Mouse (Mus musculus): Measurements from ENCODE around the gene Slc37a1.
A peak's percentile ranks its signal among the peaks of the same experiment; 100 is the strongest.
"Not testable (repeated sequence)": the region's sequence is repeated elsewhere in the genome, so short reads cannot be mapped to it uniquely, and the experiment has no call there.

Slc37a1 gene

DNA sequence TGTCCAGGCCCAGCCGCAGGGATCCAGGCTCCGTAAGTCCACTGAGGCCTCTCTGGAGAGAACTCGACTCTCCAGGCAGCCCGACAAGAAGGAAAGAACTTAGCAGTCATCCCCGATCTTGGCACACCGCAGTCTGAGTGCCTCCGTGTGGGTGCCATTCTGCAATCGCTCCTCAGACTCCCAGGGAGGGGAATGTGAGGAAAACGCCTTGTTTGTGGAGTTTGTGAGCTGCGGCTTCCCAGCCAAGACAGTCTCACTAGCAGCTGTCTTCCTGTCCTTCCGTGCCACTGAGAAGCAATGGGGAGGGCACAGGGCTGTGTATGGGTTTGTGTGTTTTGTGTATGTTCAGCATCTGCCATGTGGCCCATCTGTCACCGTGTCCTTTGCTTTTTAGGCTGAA lies 62.8 kb downstream of the Slc37a1 start:
- no peak for DNase-seq (ENCODE audit: low read depth, low spot score)

DNA sequence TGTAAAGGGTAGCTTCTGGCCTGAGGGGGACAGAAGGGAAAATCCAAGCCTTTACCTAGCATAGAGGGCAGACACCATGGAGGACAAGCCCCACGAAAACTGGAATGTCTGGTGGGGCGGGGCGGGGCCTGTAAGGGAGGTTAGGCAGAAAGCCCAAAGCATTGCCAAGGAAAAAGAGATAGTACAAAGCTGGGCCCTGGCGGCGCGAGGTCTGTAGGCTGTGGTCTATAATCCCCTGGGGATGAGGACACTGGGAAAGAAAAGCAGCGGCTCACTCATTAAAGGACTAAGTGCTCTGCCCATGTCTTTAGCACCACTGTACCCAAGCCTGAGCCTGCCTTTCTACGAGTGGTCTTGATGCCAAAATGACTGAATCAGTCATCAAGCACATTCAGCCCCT lies 65.4 kb downstream of the Slc37a1 start:
- no peak for DNase-seq (ENCODE audit: low read depth, low spot score)

GRCm38 (mm10) chr17:31353255-31353654 lies 66.7 kb downstream of the Slc37a1 start:
- DNase-seq (ENCODE audit: low read depth, low spot score): no peak

GRCm38 (mm10) chr17:31354684-31355083 lies 68.1 kb downstream of the Slc37a1 start:
- DNase-seq (ENCODE audit: low read depth, low spot score): not testable (repeated sequence)

DNA sequence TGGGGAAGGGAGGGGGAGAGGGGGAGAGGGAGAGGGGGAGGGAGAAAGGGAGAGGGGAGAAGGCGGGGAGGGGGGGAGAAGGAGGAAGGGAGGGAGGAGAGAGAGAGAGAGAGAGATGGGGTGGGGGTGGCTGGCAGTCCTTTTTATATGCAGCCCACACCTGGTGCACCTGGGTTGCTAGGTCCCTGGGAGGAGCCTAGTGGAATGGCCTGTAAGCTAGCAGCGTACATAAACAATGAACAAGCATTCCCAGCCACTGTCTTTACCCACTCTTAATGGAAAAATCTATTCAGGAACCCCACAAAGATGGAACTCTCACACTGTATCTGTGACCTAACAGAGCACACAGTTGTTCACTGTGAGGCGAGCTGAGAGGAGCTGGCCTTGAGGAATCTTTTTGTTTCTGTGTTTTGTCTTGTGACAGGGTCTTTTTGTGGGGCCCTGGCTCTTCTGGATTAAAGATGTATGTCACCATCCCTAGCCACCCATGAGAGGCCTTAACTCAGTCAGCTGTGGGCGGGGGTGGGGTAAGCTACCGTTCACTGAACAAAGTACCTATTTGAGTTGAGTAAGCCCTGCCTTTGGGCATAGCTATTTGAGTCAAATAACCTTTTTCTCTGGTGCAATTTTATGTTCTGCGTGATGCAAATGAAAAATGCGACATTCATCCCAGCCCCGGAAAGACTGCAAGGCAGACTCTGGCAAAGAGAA lies 69.4 kb downstream of the Slc37a1 start:
- DNase-seq (ENCODE audit: low read depth, low spot score): no peak

- DNase-seq (ENCODE audit: low read depth, low spot score): no peak
These were observed 74.0 kb downstream of the Slc37a1 start for GRCm38 (mm10) chr17:31360582-31360981.

DNA sequence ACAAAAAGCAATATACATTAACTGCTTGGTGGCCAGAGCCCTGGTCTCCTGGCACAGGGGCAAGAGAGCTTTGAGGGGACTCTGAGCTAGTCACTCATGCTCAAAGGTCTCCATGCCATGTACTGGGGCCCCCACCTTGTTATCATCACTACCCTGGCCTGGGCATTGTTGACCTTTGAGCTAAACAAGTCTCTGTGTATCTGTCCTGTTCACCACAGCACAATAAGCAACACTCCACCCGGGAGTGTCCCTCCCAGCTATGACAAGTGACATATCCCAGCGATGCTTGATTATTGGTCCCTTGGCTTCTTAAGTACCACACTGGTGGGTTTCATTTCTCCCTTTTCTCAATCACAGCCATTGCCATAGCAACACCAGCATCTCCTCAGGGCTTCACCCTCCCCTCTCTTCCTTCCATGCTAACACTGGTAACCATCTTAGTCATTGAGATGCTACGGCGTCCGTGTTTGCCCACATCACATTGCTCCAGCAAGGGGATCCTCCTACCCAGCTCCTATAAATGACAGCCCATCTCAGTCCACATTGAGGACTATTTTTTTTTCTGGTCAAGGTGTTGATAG lies 79.1 kb downstream of the Slc37a1 start:
- no peak for DNase-seq (ENCODE audit: low read depth, low spot score)

DNA sequence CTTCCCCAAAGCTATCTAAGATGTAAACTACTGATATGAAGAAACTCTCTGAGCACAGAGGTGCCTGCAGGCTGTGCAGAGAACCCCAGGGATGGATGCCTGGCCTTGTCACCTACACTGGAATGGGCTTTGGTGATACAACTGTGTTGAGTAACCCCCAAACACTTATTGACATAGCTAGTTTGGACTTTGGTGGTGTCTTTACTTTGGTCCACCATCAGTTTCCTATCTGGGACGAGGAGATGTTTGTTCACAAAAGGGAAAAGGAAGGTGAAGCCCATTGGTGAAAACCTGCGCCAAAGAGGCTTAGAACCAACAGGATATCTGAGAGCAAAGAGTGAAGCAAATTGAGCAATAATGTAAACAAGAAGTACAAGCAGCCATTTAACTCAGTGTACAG lies 83.6 kb downstream of the Slc37a1 start:
- DNase-seq (ENCODE audit: low read depth, low spot score): no peak

- DNase-seq (ENCODE audit: low read depth, low spot score): no peak
These were observed 84.3 kb downstream of the Slc37a1 start for GRCm38 (mm10) chr17:31370931-31371330.

GRCm38 (mm10) chr17:31377961-31378360 lies 91.4 kb downstream of the Slc37a1 start:
- DNase-seq (ENCODE audit: low read depth, low spot score): peak; percentile 49

GRCm38 (mm10) chr17:31378361-31378761 lies 91.8 kb downstream of the Slc37a1 start:
- no peak for DNase-seq (ENCODE audit: low read depth, low spot score)

GRCm38 (mm10) chr17:31379086-31379485 lies 92.5 kb downstream of the Slc37a1 start:
- no peak for DNase-seq (ENCODE audit: low read depth, low spot score)

DNA sequence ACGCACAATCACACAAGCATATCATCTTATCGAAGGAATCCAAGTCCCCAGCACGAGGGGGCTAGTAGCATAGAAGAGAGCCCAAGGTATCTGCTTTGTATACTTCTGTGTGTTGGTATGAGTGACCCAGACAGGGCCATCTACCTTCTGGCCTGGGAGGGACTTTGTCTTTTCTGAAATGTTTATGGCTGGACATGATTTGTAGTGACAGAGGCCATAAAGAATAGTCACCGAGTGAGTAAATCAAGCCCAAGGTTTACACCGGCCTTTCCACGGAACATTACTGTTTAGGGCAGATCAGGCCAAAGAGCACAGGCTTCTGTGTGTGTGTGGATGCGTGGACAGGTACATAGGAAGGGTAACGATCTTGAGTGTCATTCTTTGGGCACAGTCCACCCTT lies 93.3 kb downstream of the Slc37a1 start:
- no peak for DNase-seq (ENCODE audit: low read depth, low spot score)

- no peak for DNase-seq (ENCODE audit: low read depth, low spot score)
These were observed 96.7 kb downstream of the Slc37a1 start for GRCm38 (mm10) chr17:31383320-31383719.

- DNase-seq (ENCODE audit: low read depth, low spot score): no peak
These were observed 98.5 kb downstream of the Slc37a1 start for GRCm38 (mm10) chr17:31384968-31385627.

DNA sequence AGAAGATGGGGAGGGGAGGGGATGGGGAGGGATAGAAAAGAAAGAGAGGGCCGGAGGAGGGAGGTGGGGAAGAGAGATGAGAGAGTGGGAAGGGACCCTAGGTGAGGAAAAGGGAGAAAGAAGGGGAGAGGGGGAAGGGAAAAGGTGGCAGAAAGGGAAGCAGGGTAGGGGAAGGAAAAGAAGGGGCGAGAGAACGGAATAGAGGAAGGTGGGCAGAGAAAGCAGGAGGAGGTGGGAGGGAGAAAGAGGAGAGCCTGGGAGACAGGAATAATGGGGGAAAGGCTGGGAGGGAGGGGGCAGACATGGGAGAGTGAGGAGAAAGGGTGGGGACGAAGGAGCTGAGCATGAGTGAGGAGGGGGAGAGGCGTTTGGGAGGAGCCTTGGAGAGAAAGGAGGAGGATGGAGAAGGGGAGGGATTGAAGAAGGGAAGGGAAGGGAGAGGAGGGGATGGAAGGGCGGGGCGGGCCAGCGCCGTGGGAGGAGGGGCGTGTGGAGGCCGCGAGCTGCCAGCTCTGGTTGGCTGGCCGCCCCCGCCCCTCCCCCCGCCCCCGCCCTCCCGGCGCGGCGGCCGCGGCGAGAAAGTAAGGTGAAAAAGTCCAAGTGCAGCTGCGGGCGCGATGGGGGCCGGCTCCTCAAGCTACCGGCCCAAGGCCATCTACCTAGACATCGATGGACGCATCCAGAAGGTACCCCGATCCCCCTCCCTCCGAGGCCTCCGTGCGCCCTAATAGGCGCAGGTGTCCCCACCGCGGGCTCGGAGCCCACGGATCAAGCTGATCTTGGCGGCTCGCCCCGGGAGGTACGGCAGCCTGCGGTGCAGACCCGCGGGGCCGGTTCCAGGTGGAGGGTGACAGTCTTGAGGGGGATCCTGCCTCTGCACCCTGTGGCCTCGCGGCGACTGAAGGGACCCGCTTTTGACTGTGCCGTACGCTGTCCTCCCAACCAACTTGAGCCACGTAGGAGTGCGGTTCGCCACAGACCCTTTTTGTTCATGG lies 99.4 kb downstream of the Slc37a1 start, which contains the start of gene Pde9a:
Gene Pde9a (plus strand): TSS at position 540 of the 995 bp plus-strand sequence.
- DNase-seq (ENCODE audit: low read depth, low spot score): peak; percentile 47

- no peak for DNase-seq (ENCODE audit: low read depth, low spot score)
These were observed 100.2 kb downstream of the Slc37a1 start for GRCm38 (mm10) chr17:31386766-31387275.

- DNase-seq (ENCODE audit: low read depth, low spot score): no peak
These were observed 102.9 kb downstream of the Slc37a1 start for GRCm38 (mm10) chr17:31389432-31390050.

DNA sequence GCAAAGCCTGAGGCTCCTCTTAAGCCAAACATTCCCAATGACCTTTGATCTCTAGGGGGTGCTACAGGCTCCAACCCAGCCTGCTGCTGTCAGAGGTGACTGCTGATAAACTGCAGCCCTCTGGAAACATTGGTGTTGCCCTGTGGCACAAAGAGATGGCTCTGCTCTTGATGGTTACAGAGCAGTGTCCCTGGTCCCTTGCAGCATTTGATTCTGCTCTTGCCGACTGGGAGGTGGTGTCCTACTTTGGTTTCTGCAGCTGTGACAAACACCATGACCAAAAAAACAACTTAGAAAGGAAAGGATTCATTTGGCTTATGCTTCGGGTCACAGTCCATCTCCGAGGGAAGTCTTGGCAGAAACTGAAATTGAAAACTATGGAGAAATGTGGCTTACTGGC lies 104.9 kb downstream of the Slc37a1 start:
- DNase-seq (ENCODE audit: low read depth, low spot score): no peak

- no peak for DNase-seq (ENCODE audit: low read depth, low spot score)
These were observed 105.4 kb downstream of the Slc37a1 start for GRCm38 (mm10) chr17:31392041-31392440.

- no peak for DNase-seq (ENCODE audit: low read depth, low spot score)
These were observed 107.2 kb downstream of the Slc37a1 start for GRCm38 (mm10) chr17:31393811-31394210.

All from WW6 (cell line).